Comparison of ENCODE assay signal across 13 mouse cellular contexts in the genomic region with DNA sequence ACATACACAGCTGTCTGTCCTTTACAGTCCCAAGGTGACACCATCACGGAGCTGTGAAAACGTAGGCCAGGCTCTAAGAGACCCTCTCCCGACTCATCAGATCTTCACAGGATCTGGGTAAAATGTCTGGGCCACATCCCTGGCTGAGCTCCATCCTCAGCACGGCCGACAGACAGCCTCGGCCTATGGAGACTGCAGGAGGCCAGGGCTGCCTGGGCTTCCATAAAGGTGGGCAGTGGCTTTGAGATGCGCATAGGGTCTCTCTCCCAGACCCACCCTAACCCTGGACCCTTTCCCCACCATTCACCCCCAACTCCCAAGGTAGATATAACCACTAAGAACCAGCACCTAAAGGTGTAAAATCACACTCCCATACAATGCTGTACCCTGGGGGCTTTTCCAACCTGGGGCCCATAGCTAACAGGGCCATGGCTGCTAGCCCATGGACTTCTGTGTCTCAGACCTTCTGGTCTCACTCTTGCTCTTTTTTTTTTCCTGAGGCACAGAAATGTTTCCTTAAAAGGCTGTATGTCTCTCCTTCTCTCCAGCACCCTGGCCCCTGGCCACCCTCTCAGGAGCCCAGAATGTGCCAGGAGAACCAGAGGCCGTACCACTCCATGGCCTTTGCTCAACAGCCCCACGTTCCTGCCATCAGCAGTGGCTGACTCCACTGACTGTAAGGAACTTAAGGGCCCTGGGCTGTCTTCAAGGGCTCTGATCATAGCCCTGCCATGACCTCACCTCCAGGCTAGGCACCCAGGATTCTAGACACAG.
DNase-seq lines count a peak whose midpoint lies in the region; ATAC-seq and TF ChIP-seq lines count a peak whose summit lies in the region.
"Had no signal": no experiment of that assay in that cellular context is flagged by ENCODE, and none has a peak within 500 bp of the region (broad histone marks: within the 10 kb centered on the region; RNA-seq: fewer than 3 reads in every experiment).

No protein-coding gene starts in this region.

- no peak overlapping the region for H3K4me3 ChIP-seq in kidney, adult 2 months (ENCODE audit: insufficient read depth, low read depth, low read length)
- H3K4me3 ChIP-seq in kidney, embryonic 14.5 days (ENCODE audit: low read length), result no peak overlapping the region
- no peak overlapping the region for H3K4me3 ChIP-seq in embryonic fibroblast, embryonic 13.5 days (ENCODE audit: insufficient read depth, low read length)
- H3K4me3 ChIP-seq in heart, postnatal 0 days (ENCODE audit: low read depth, low read length), result no peak overlapping the region
- H3K4me3 ChIP-seq: embryonic facial prominence, embryonic 12.5 days; limb, embryonic 12.5 days; neural tube, embryonic 13.5 days had no signal

- H3K4me2 ChIP-seq in kidney, embryonic 14.5 days (replicated peaks; ENCODE audit: low read depth, low read length), result no peak overlapping the region
- H3K4me2 ChIP-seq in heart, postnatal 0 days (ENCODE audit: low read depth, low read length), result no peak overlapping the region
- H3K4me2 ChIP-seq: embryonic facial prominence, embryonic 12.5 days; limb, embryonic 12.5 days; neural tube, embryonic 13.5 days had no signal

- DNase-seq in kidney, adult 2 months, result peak; percentile 85
- DNase-seq in heart, postnatal 0 days (ENCODE audit: low spot score), result no peak
- DNase-seq in lung, postnatal 10 days, result peak; percentile 86
- no peak for DNase-seq in left cerebral cortex, postnatal 10 days (ENCODE audit: extremely low spot score in 1 of 2, low spot score in 2 of 2)
- DNase-seq in frontal cortex, postnatal 14 days (ENCODE audit: low spot score in 2 of 2), result no peak
- no peak for DNase-seq in thymus, adult 18-20 months
- DNase-seq: cerebellum, adult 11 months; forebrain, postnatal 0 days had no signal

- H3K9ac ChIP-seq in kidney, embryonic 14.5 days (ENCODE audit: low read depth, low read length), result no peak overlapping the region
- H3K9ac ChIP-seq in heart, postnatal 0 days (replicated peaks; ENCODE audit: low read depth, low read length), result peak overlapping the region; percentile 22; the same call in 1 of the 2 replicates
- H3K9ac ChIP-seq: embryonic facial prominence, embryonic 12.5 days; forebrain, postnatal 0 days; limb, embryonic 12.5 days; neural tube, embryonic 13.5 days had no signal

- WGBS in kidney, adult 2 months, result 37% methylated on average over 9 of the region's 9 CpGs
- WGBS in kidney, embryonic 14.5 days, result 75% methylated on average over 9 of the region's 9 CpGs
- 54% methylated on average over 9 of the region's 9 CpGs for WGBS in heart, postnatal 0 days

- no peak for TF ChIP-seq POLR2A in kidney, adult 2 months (IDR thresholded peaks at IDR 0.05; ENCODE audit: low read depth, low read length)
- no peak for TF ChIP-seq POLR2A in embryonic fibroblast, embryonic 13.5 days (IDR thresholded peaks at IDR 0.05; ENCODE audit: low read depth, low read length)

- H3K36me3 ChIP-seq in kidney, adult 2 months (ENCODE audit: control insufficient read depth, insufficient read depth, low read length), result no peaks in the 10 kb centered on the region; the same call in 1 of the 2 replicates
- no peaks in the 10 kb centered on the region for H3K36me3 ChIP-seq in kidney, embryonic 14.5 days (ENCODE audit: control insufficient read depth, insufficient read depth, low read length)
- H3K36me3 ChIP-seq in heart, postnatal 0 days (replicated peaks; ENCODE audit: control insufficient read depth, insufficient read depth, low read length), result peaks cover 9% of the 10 kb centered on the region
- H3K36me3 ChIP-seq: embryonic facial prominence, embryonic 12.5 days; neural tube, embryonic 13.5 days had no signal

- no peaks in the 10 kb centered on the region for H3K9me3 ChIP-seq in kidney, embryonic 14.5 days (ENCODE audit: control insufficient read depth, low read length)
- H3K9me3 ChIP-seq in heart, postnatal 0 days (replicated peaks; ENCODE audit: control insufficient read depth, low read length), result no peaks in the 10 kb centered on the region
- H3K9me3 ChIP-seq: embryonic facial prominence, embryonic 12.5 days; limb, embryonic 12.5 days; neural tube, embryonic 13.5 days had no signal

- no peak for ATAC-seq in kidney, embryonic 14.5 days (ENCODE audit: low FRiP score, low TSS enrichment)
- ATAC-seq in heart, postnatal 0 days (ENCODE audit: insufficient read depth, low read depth), result no peak; the same call in 1 of the 2 replicates
- ATAC-seq: forebrain, postnatal 0 days had no signal

- no peaks in the 10 kb centered on the region for H3K27me3 ChIP-seq in kidney, adult 2 months (replicated peaks; ENCODE audit: control insufficient read depth, insufficient read depth, low read length)
- H3K27me3 ChIP-seq in kidney, embryonic 14.5 days (ENCODE audit: control insufficient read depth, insufficient read depth, low read length), result no peaks in the 10 kb centered on the region
- H3K27me3 ChIP-seq in heart, postnatal 0 days (ENCODE audit: control insufficient read depth, insufficient read depth, low read length), result no peaks in the 10 kb centered on the region
- H3K27me3 ChIP-seq: embryonic facial prominence, embryonic 12.5 days; limb, embryonic 12.5 days; neural tube, embryonic 13.5 days had no signal

- TF ChIP-seq CTCF in kidney, adult 2 months (conservative IDR thresholded peaks at IDR 0.05; ENCODE audit: insufficient read depth, insufficient read length, low read depth, low read length), result no peak
- no peak for TF ChIP-seq CTCF in embryonic fibroblast, embryonic 13.5 days (IDR thresholded peaks at IDR 0.05; ENCODE audit: borderline replicate concordance, insufficient read depth, low read length)
- TF ChIP-seq CTCF in heart, postnatal 0 days (IDR thresholded peaks at IDR 0.05; ENCODE audit: low read depth), result no peak

- peaks cover 80% of the 10 kb centered on the region for H3K4me1 ChIP-seq in kidney, adult 2 months (ENCODE audit: control insufficient read depth, insufficient read depth, low read length)
- H3K4me1 ChIP-seq in kidney, embryonic 14.5 days (ENCODE audit: control insufficient read depth, insufficient read depth, low read length), result peaks cover 33% of the 10 kb centered on the region
- H3K4me1 ChIP-seq in embryonic fibroblast, embryonic 13.5 days (ENCODE audit: control insufficient read depth, insufficient read depth, low read length), result peaks cover 28% of the 10 kb centered on the region
- peaks cover 67% of the 10 kb centered on the region for H3K4me1 ChIP-seq in heart, postnatal 0 days (ENCODE audit: control insufficient read depth, insufficient read depth)
- H3K4me1 ChIP-seq: neural tube, embryonic 13.5 days had no signal

- intact Hi-C loops in left cerebral cortex, postnatal 10 days (cut with DNase I), result no loop called here

- TF ChIP-seq EP300 in heart, postnatal 0 days (IDR thresholded peaks at IDR 0.05; ENCODE audit: low read depth), result no peak

- H3K27ac ChIP-seq in kidney, adult 2 months (ENCODE audit: insufficient read depth, low read depth, low read length), result peak overlapping the region; percentile 99
- no peak overlapping the region for H3K27ac ChIP-seq in kidney, embryonic 14.5 days (ENCODE audit: low read depth, low read length)
- peak overlapping the region; percentile 89 for H3K27ac ChIP-seq in embryonic fibroblast, embryonic 13.5 days (ENCODE audit: insufficient read depth, low read length)
- H3K27ac ChIP-seq in heart, postnatal 0 days (ENCODE audit: low read depth), result peak overlapping the region; percentile 93
- H3K27ac ChIP-seq: embryonic facial prominence, embryonic 12.5 days; neural tube, embryonic 13.5 days had no signal

Comparison
In these comparisons a context has a peak if more than half of its experiments do, and no peak if none do; other contexts are left out.
1. DNase-seq: peak in kidney, adult 2 months (single experiment) and lung, postnatal 10 days (single experiment); none in heart, postnatal 0 days (single experiment), left cerebral cortex, postnatal 10 days (0 of 2), frontal cortex, postnatal 14 days (0 of 2) and thymus, adult 18-20 months (0 of 2).